Mouse (Mus musculus) thymus, adult 18-20 months (tissue): ENCODE measurements at regions not wholly inside any gene's neighbourhood (a gene's known extent, or its start where the extent isn't known, plus 50 kb on each side); places are given as distances from the start of the nearest gene placed in this dataset.
"Not testable (repeated sequence)": the region's sequence is repeated elsewhere in the genome, so short reads cannot be mapped to it uniquely, and the experiment has no call there.

Experiments
- DNase-seq, 2 experiments: peaks; one replicate each; pipeline ENCODE4 v3.0.0; 2022; ENCODE audit warnings: mixed read lengths in 2 of 2

- no peak for DNase-seq
Observed at GRCm38 (mm10) chr9:88238346-88238745, 88.7 kb upstream of the Nt5e start.

GRCm38 (mm10) chr9:88240740-88241139, 86.3 kb upstream of the Nt5e start:
- no peak for DNase-seq

- DNase-seq, result peak; percentile 60 to 80
Observed at GRCm38 (mm10) chr9:88241203-88241995, 85.6 kb upstream of the Nt5e start.

GRCm38 (mm10) chr9:88242530-88242929, 84.5 kb upstream of the Nt5e start:
- no peak for DNase-seq

GRCm38 (mm10) chr9:88244492-88244891, 82.5 kb upstream of the Nt5e start:
- DNase-seq, result no peak

GRCm38 (mm10) chr9:88255948-88256347, 71.0 kb upstream of the Nt5e start:
- no peak for DNase-seq

- DNase-seq, result no peak
Observed at GRCm38 (mm10) chr9:88259627-88260026, 67.4 kb upstream of the Nt5e start.

GRCm38 (mm10) chr9:88260072-88260635, 66.8 kb upstream of the Nt5e start:
- no peak for DNase-seq

GRCm38 (mm10) chr9:88262461-88262860, 64.5 kb upstream of the Nt5e start:
- DNase-seq, result no peak

- not testable (repeated sequence) for DNase-seq
Observed at GRCm38 (mm10) chr9:88266346-88266745, 60.7 kb upstream of the Nt5e start.

GRCm38 (mm10) chr9:88268811-88269210, 58.2 kb upstream of the Nt5e start:
- no peak for DNase-seq

GRCm38 (mm10) chr9:88269216-88269615, 57.8 kb upstream of the Nt5e start:
- DNase-seq, result no peak

GRCm38 (mm10) chr9:88270836-88271235, 56.2 kb upstream of the Nt5e start:
- no peak for DNase-seq

- no peak for DNase-seq
Observed at GRCm38 (mm10) chr9:88273304-88273703, 53.7 kb upstream of the Nt5e start.

GRCm38 (mm10) chr9:88274040-88274439, 53.0 kb upstream of the Nt5e start:
- DNase-seq, result no peak

- no peak for DNase-seq
Observed at GRCm38 (mm10) chr9:88274681-88275336, 52.2 kb upstream of the Nt5e start.

- no peak for DNase-seq
Observed at GRCm38 (mm10) chr9:88276023-88276568, 50.9 kb upstream of the Nt5e start.

GRCm38 (mm10) chr9:88277031-88277430, 50.0 kb upstream of the Nt5e start:
- DNase-seq, result no peak
